Mouse (Mus musculus): ENCODE measurements at regions not wholly inside any gene's neighbourhood (a gene's known extent, or its start where the extent isn't known, plus 50 kb on each side); places are given as distances from the start of the nearest gene placed in this dataset.

GRCm38 (mm10) chr9:118404867-118405266 lies 73.1 kb upstream of the Eomes start:
- no peak for DNase-seq (ENCODE audit: inconsistent age in 2 of 2, low spot score in 1 of 2)

- no peak for DNase-seq (ENCODE audit: inconsistent age in 2 of 2, low spot score in 1 of 2)
These were observed 72.0 kb upstream of the Eomes start for GRCm38 (mm10) chr9:118405926-118406518.

GRCm38 (mm10) chr9:118416032-118416431 lies 62.0 kb upstream of the Eomes start:
- no peak for DNase-seq (ENCODE audit: inconsistent age in 2 of 2, low spot score in 1 of 2)

- no peak for DNase-seq (ENCODE audit: inconsistent age in 2 of 2, low spot score in 1 of 2)
These were observed 61.5 kb upstream of the Eomes start for GRCm38 (mm10) chr9:118416475-118416874.

- DNase-seq (ENCODE audit: inconsistent age in 2 of 2, low spot score in 1 of 2), result no peak
These were observed 53.7 kb upstream of the Eomes start for GRCm38 (mm10) chr9:118424344-118424743.

Data from adrenal gland, adult (tissue).